Mouse (Mus musculus) layer of hippocampus, postnatal 36 days (tissue): Measurements from ENCODE around the gene Rab3c. TPM values are rescaled to one million over a fixed set of nuclear protein-coding genes. Genes with fewer than 3 reads are reported as not detected.
A peak's percentile ranks its signal among the peaks of the same experiment; 100 is the strongest.

Source experiments
- DNase-seq, 2 experiments: peaks; one replicate each; pipeline ENCODE4 v3.0.0; 2022
- total RNA-seq, 2 experiments: library from RNA; stranded (reverse); gene quantifications; 2 replicates each; pipeline ENCODE4 v1.2.3; 2021

Rab3c gene
- total RNA-seq, 2 experiments from 2014 or later, result 176 to 187 TPM

DNA sequence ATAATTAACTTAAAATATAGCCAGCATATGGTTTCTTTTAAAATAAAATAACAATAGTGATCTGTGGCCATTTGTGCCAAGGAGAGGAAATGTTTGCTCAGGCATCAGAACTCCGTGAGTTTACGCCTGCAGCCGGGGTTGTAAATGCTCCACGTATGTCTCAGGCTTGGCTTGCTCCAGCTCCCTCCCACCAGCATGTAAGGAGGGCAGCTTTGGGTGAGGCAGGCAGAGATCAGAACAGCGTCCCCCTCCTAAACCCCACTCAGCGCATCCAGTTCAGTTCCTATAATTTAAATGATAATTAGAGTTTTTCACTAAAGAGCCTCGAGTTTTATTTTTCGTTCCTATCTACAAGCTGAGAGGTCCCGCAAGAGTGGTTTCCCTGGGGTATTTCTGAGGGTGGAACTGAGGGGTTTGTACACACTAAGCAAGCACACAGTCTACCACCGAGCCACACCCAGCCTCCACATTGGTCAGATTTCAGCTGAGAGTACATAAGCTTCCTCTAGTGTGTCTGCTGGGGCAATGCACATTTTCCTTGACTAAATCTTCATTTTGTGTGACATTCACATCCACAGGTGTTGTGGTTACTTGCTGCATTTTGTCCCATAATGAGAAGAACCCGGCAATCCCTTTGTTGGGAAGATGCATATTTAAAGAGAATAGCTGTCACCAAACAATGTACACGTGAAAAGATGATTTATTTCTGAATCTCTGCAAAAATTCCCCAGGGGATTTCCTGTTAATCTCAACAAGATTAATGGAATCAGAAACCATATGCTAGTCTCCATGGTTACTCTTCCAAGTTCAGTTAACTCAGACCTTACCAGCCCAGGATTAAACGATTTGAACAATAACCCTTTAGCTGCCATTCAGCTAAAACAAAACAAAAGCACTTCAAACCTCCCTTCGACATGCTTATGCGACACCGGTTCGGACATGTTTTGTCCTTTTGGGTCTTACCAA is 186.8 kb downstream of the Rab3c start:
- DNase-seq, result no peak

- no peak for DNase-seq
These were observed 196.8 kb downstream of the Rab3c start for GRCm38 (mm10) chr13:110083961-110084360.

- no peak for DNase-seq
These were observed 199.6 kb downstream of the Rab3c start for GRCm38 (mm10) chr13:110081174-110081573.

GRCm38 (mm10) chr13:110075587-110075986 is 205.2 kb downstream of the Rab3c start:
- DNase-seq, result no peak

DNA sequence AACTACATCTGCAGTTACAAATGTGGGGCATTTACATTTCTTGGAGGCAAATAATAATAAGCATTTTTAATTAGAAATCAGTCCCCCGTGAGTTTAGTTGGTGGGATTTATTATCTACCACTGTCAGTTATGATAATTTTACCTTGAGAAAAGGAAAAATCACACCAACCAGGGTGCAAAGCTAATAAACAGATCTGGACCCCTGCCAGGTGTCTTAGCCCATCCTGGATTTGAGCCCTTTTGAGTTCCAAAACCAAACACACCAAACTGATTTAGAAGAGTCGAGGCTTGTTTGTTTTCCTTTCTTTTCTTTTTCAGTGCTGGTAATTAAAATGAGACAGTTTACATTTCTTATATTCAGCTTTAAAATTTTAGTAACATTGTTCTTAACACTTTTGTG is 206.6 kb downstream of the Rab3c start:
- no peak for DNase-seq

GRCm38 (mm10) chr13:110067149-110067548 is 213.6 kb downstream of the Rab3c start:
- DNase-seq, result no peak

DNA sequence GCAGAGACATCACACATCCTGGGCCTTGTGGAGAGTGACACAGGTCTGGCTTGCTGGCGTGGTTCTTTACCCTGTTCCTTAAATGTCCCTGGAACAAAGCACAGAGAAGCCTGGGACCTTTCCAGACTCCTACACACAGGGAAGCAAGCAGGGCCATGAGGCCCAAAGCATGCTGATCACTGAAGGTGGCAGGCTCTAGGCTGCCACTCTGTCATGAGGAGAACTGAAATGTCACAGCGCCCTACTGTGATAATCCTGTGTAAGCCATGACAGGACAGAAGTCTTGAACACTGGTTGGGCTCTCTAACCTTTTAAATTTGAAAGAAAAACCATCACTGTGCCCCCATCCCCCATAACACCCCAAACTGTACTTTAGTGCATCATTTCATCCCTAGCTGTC is 214.1 kb downstream of the Rab3c start:
- no peak for DNase-seq

DNA sequence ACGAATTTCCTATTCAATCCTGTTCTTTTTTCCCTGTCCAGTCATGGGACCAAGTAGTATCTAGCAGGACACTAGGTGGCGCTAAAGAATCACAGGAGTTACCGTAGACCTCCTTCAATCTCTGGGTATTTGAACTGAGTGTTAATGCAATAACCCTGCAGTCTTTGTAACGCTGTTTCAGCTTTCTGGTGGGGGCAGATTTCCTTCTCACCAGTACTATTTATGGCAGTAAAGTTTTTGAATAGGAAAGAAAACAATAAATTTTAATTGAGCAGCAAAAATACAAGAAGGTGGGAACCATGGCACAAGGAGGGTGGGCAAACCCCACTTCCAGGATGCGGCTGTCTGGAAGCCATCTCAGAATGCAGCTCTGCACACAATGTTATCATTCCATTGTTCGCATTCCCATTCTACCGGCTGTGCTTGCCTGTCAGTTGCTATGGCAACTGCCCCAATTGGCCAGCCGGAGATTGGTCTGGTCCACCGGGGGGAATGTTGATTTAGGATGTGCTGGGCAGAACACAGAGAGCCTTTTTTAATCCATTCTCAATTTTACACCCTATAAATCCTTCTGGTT is 217.9 kb downstream of the Rab3c start:
- DNase-seq, result peak; percentile 32 to 59

- no peak for DNase-seq
These were observed 218.5 kb downstream of the Rab3c start for GRCm38 (mm10) chr13:110062288-110062687.

DNA sequence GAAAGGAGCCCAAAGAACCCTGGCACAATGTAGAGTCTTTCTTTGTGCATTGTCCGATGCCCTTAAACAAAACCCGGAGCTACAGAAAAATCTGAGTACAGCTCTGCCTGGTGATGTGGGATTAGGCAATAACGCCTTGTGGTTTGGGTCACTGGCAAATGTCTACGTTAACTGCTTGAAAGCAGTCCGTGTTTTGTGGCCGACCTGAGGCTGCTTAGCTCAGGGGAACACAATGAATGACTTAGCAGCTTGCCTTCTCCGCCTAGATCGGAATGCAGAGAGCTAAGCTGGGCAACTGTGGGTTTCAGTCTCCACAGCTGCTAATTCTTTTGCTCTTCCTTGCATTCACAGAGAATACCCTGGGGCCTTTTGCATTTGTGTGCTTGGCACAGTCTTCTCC is 226.3 kb downstream of the Rab3c start:
- no peak for DNase-seq

GRCm38 (mm10) chr13:110048767-110049434 is 231.9 kb downstream of the Rab3c start:
- no peak for DNase-seq

DNA sequence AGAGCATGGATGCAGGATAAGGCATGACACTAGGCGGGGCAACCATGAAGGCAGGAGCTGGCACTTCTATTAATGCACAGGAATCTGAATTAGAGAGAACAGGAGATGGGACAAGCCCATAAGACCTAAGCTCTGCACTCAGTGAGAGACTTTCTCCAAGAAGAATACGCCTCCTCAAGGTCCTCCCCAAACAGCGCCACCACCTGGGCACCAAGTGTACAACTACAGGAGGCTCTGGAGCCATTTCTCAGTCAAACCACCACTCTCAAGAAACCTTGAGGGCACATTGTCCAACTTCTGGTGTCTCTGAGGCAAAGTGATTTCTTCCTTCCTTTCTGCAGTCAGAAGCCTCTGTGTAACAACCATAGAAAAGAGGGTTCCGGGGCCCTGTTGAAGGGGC is 236.4 kb downstream of the Rab3c start:
- no peak for DNase-seq

DNA sequence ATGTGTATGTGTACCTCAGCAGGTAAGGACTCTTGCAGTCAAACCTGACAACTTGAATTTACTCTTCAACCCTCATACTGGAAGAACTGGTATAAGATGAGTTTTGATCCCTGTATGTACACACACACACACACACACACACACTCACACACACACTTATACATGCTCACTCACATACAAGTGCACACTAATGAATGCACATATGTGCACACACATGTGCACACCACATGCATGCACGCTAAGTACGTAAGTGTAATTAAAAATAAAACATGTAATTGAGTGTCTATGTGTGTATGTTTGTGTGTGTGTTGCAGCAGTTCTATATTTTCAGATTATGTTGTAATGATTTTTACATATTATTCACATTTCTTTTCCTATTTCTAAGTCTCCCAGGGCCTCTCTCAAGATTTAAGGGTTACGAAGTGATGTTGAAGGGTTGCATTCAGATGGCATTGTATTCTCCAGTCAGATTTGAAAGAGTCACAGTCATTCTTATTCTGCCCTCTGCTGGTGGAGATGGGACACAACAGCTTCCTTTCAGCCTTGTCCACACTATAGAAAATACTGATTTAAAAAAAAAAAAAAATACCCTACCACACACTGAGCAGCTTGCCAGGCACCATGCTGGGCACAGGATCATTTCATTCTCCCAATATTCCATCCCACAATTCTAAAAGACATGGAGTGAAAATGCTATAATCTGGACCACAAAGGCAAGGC is 240.9 kb downstream of the Rab3c start:
- DNase-seq, result peak in 1 of 2 experiments; percentile 26

DNA sequence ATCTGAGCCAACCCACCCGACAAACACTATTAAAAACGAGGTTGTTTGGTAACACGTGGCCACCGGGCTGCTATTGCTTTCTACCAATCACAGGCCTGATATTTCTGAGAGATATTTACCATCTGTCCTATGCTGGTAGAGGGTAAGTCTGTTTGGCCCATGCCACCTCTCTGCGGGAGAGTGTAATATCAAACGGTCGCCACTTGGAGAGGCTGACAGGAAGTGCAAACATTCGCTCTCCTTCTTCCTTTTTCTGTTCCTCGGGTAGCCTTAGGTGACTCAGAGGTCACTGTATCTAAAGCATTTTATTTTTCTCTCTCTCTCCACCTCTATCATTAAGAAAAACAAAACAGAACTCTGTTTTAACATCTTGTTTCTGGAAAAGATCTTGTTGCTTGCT is 241.6 kb downstream of the Rab3c start:
- no peak for DNase-seq

GRCm38 (mm10) chr13:110038521-110038920 is 242.3 kb downstream of the Rab3c start:
- DNase-seq, result no peak

DNA sequence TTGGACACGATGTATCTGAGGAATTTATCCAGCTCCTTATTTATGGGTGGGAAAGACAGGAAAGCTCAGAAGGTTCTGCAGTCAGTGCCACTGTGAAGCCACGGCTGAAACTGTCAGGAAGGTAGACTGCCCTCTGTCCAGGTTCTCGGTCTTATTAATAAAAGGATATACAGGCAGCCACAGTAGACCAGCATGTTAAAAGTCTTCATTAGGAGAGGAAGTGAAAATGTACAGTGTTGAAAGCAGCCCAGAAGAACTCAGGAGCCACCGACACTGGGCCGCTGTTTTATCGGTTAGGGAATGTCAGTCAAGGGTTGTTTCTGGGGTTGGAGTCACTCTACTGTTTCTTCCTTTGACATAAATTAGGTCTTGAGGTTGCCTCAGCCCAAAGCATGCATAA is 245.9 kb downstream of the Rab3c start:
- no peak for DNase-seq

GRCm38 (mm10) chr13:110034041-110034440 is 246.8 kb downstream of the Rab3c start:
- DNase-seq, result no peak

- DNase-seq, result no peak
These were observed 248.9 kb downstream of the Rab3c start for GRCm38 (mm10) chr13:110031886-110032285.

DNA sequence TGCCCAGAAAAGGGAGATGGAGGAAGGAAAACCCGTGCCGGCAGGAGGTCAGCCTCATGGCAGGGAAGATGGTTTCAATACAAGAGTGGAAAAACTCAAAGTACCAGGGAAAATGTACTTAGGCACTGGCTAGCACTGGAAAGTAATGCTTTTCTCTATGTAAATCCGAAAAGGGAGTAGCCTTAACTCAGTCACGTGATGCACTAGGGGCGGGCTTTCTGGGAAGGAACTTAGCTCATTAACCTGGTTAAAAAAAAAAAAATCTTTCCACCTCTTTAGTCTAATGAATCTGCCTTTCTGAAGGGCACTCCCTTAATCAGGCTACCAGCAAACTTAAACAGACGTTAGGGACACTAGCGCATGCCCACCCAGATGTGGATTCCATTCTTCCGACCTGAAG is 249.7 kb downstream of the Rab3c start:
- DNase-seq, result no peak

GRCm38 (mm10) chr13:110024381-110025161 is 256.2 kb downstream of the Rab3c start:
- DNase-seq, result no peak

GRCm38 (mm10) chr13:110023031-110023430 is 257.8 kb downstream of the Rab3c start:
- DNase-seq, result no peak

DNA sequence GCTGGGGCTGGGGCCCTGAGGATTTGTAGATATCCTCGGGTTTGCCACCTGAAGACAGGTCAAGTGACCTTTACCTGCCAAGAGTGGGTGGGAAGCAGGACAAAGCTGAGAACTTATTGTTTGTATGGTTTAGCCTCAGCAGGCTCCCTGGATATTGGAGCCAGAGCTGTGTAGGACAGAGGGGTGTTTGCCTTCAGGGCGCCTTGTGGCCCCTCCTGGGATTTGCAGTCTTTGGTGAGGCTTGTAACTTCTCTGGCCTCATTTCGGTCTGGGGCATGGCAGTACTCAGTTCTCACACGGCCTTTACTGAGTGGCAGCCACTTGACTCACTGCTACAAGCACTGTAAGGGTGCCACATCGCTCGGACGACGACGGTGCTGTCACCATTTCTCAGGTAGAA is 261.0 kb downstream of the Rab3c start:
- DNase-seq, result no peak
